Mouse (Mus musculus) ES-E14 (cell line): ENCODE results near the gene Gpr75. TPM values are rescaled to one million over a fixed set of nuclear protein-coding genes. Genes with fewer than 3 reads are reported as not detected.

Experiments
- DNase-seq: peaks from one replicate; pipeline ENCODE4 v3.0.0-alpha.2; 2013; ENCODE audit warnings: low read depth, low spot score
- H3K27ac ChIP-seq: 2 replicates; pipeline ENCODE4 v1.5.1; 2012; ENCODE audit warnings: low read depth, mild to moderate bottlenecking, low read length, moderate library complexity, mixed read lengths; ENCODE audit not compliant: poor library complexity, insufficient read depth, severe bottlenecking
- H3K36me3 ChIP-seq: 2 replicates; pipeline ENCODE4 v1.6.1; 2012; ENCODE audit warnings: mild to moderate bottlenecking, low read length, moderate library complexity, mixed read lengths; ENCODE audit not compliant: control insufficient read depth, poor library complexity, insufficient read depth, severe bottlenecking
- H3K4me1 ChIP-seq, 2 experiments: fragments of 150-350 bp in 1 of 2; sonication (generic) in 1 of 2; 2 replicates each; pipeline ENCODE4 v1.6.1; 2012; ENCODE audit warnings: low read length in 2 of 2, mild to moderate bottlenecking in 1 of 2, mixed read lengths in 1 of 2; ENCODE audit not compliant: control insufficient read depth in 2 of 2, insufficient read depth in 2 of 2, poor library complexity in 1 of 2
- H3K4me3 ChIP-seq, 2 experiments: fragments of 150-350 bp in 1 of 2; sonication (generic) in 1 of 2; 2 replicates each; pipeline ENCODE4 v1.5.1; 2012; ENCODE audit warnings: low read length in 2 of 2, low read depth in 1 of 2, mild to moderate bottlenecking in 1 of 2, mixed read lengths in 1 of 2; ENCODE audit not compliant: insufficient read depth in 1 of 2, poor library complexity in 1 of 2, severe bottlenecking in 1 of 2
- H3K9ac ChIP-seq: 2 replicates; pipeline ENCODE4 v1.6.1; 2012; ENCODE audit warnings: low read depth, mild to moderate bottlenecking, low read length, mixed read lengths; ENCODE audit not compliant: poor library complexity, insufficient read depth, severe bottlenecking
- H3K9me3 ChIP-seq: fragments of 150-350 bp; sonication (generic); 2 replicates; pipeline ENCODE4 v1.6.1; 2012; ENCODE audit warnings: low read depth, mild to moderate bottlenecking, low read length; ENCODE audit not compliant: control insufficient read depth, insufficient read depth
- CHD2 ChIP-seq: IDR thresholded peaks from 2 replicates; pipeline ENCODE4 v1.6.1; 2014; ENCODE audit warnings: mild to moderate bottlenecking, low read depth, low read length, inconsistent platforms
- HCFC1 ChIP-seq: IDR thresholded peaks from 2 replicates; pipeline ENCODE4 v1.6.1; 2012; ENCODE audit warnings: low read length, inconsistent platforms, borderline replicate concordance; ENCODE audit not compliant: insufficient read depth
- MAFK ChIP-seq: IDR thresholded peaks from 2 replicates; pipeline ENCODE4 v1.6.1; 2014; ENCODE audit warnings: mild to moderate bottlenecking, low read depth, low read length, inconsistent platforms; ENCODE audit not compliant: insufficient read depth
- ZC3H11A ChIP-seq: IDR thresholded peaks from 2 replicates; pipeline ENCODE4 v1.6.1; 2012; ENCODE audit warnings: low read depth, mild to moderate bottlenecking, inconsistent platforms, low read length, borderline replicate concordance
- ZNF384 ChIP-seq: IDR thresholded peaks from 2 replicates; pipeline ENCODE4 v1.6.1; 2012; ENCODE audit warnings: low read depth, low read length, inconsistent platforms
- in situ Hi-C, 2 experiments: fragments of 600-800 bp; cut with MboI; formaldehyde crosslinking; loops; one replicate each; pipeline ENCODE4 v1.15.1; 2025; ENCODE audit warnings: low sequenced_read_pairs in 2 of 2, inconsistent platforms in 1 of 2; ENCODE audit not compliant: unreplicated experiment in 2 of 2
- total RNA-seq: library from RNA; depleted of rRNA; stranded (reverse); fragments of 300-350 nt; gene quantifications from 2 replicates; pipeline ENCODE4 v1.2.3, GENCODE M21; 2012; rRNA removed

The Gpr75 gene
- total RNA-seq, 1 experiment = 0.80 TPM

DNA sequence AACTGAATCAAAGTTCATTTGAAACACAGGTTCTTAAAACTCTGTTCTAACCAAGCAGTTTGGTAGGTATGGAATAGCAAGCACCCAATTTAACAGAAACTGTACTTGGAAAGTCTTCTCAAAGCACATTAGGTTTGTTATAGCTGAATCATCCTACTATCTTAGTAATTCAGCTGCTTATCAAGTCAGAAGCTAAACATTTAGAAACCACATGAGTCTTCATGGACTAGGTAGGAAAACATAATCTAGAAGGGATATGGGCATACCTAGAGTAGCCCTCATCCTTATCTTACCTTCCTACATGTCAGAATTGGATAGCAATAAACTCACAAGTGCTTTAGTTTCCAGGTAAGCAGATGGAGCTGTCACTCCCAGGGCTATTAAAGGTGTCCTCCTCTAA lies 42.9 kb downstream of the Gpr75 start:
- no peak overlapping the region for H3K27ac ChIP-seq
- no peak for TF ChIP-seq ZNF384
- TF ChIP-seq MAFK = no peak
- TF ChIP-seq CHD2 = no peak
- no peak for TF ChIP-seq ZC3H11A
- no peak for TF ChIP-seq HCFC1
- no peaks in the 10 kb centered on the region for H3K4me1 ChIP-seq
- H3K9me3 ChIP-seq = no peaks in the 10 kb centered on the region
- DNase-seq = no peak
- H3K36me3 ChIP-seq = peaks cover 3% of the 10 kb centered on the region; the same call in 1 of the 2 replicates
- H3K9ac ChIP-seq = no peak overlapping the region
- no peak overlapping the region for H3K4me3 ChIP-seq
- in situ Hi-C loops = no loop called here

DNA sequence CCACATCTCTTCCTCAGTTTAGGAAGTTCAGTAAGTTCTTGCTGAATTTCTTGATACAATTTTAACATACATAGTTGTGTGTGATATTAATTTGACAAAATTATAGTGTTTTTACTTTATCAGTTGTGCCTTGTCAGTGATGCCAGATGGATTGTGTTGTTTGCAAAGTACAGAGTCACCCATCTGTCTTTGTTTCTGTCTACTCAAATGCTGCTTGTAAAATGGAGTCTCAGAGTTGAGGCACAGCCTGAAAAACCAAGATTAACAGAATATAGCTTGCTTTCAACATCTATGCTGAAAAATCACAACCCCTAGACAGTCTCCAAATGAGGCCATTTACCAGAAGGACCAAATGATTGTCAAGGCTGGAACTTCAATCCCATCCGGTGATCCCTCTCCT lies 43.3 kb downstream of the Gpr75 start:
- TF ChIP-seq CHD2 (no peak), MAFK (no peak), ZC3H11A (no peak), ZNF384 (no peak), HCFC1 (no peak)
- H3K4me3 ChIP-seq = no peak overlapping the region
- H3K36me3 ChIP-seq = peaks cover 3% of the 10 kb centered on the region; the same call in 1 of the 2 replicates
- H3K4me1 ChIP-seq = no peaks in the 10 kb centered on the region
- no peaks in the 10 kb centered on the region for H3K9me3 ChIP-seq
- no peak overlapping the region for H3K27ac ChIP-seq
- in situ Hi-C loops = no loop called here
- no peak for DNase-seq
- no peak overlapping the region for H3K9ac ChIP-seq

Other genes with a start within 250 kb of the Gpr75 start
- gene Acyp2, start 235.8 kb upstream of the Gpr75 start, total RNA-seq = 2.3 and 4.6 TPM in 2 replicates
- gene Psme4, start 113.6 kb upstream of the Gpr75 start, total RNA-seq = 64.0 and 91.2 TPM in 2 replicates
- 7.4 and 9.7 TPM in 2 replicates for gene Asb3, start 58 bp downstream of the Gpr75 start, total RNA-seq
- gene Erlec1, start 69.0 kb downstream of the Gpr75 start, total RNA-seq = 10.8 and 12.9 TPM in 2 replicates
- gene Chac2, start 101.0 kb downstream of the Gpr75 start, total RNA-seq = 2.9 and 5.3 TPM in 2 replicates